Mouse (Mus musculus): ENCODE measurements at regions not wholly inside any gene's neighbourhood (a gene's known extent, or its start where the extent isn't known, plus 50 kb on each side); places are given as distances from the start of the nearest gene placed in this dataset.
"Not testable (repeated sequence)": the region's sequence is repeated elsewhere in the genome, so short reads cannot be mapped to it uniquely, and the experiment has no call there.

GRCm38 (mm10) chr7:116679195-116679594 is 175.0 kb downstream of the Nucb2 start:
- no peak for DNase-seq (ENCODE audit: extremely low read depth, low read depth, low spot score)

- no peak for DNase-seq (ENCODE audit: extremely low read depth, low read depth, low spot score)
Measured at GRCm38 (mm10) chr7:116680523-116680922, 176.4 kb downstream of the Nucb2 start.

GRCm38 (mm10) chr7:116681268-116681667 is 177.1 kb downstream of the Nucb2 start:
- no peak for DNase-seq (ENCODE audit: extremely low read depth, low read depth, low spot score)

- DNase-seq (ENCODE audit: extremely low read depth, low read depth, low spot score): no peak
Measured at GRCm38 (mm10) chr7:116700409-116700808, 196.2 kb downstream of the Nucb2 start.

- DNase-seq (ENCODE audit: extremely low read depth, low read depth, low spot score): no peak
Measured at GRCm38 (mm10) chr7:116701466-116702342, 197.5 kb downstream of the Nucb2 start.

GRCm38 (mm10) chr7:116702596-116702995 is 198.4 kb downstream of the Nucb2 start:
- no peak for DNase-seq (ENCODE audit: extremely low read depth, low read depth, low spot score)

- DNase-seq (ENCODE audit: extremely low read depth, low read depth, low spot score): no peak
Measured at GRCm38 (mm10) chr7:116711541-116711940, 207.4 kb downstream of the Nucb2 start.

GRCm38 (mm10) chr7:116713200-116713599 is 209.0 kb downstream of the Nucb2 start:
- no peak for DNase-seq (ENCODE audit: extremely low read depth, low read depth, low spot score)

- DNase-seq (ENCODE audit: extremely low read depth, low read depth, low spot score): no peak
Measured at GRCm38 (mm10) chr7:116715234-116716046, 211.3 kb downstream of the Nucb2 start.

- no peak for DNase-seq (ENCODE audit: extremely low read depth, low read depth, low spot score)
Measured at GRCm38 (mm10) chr7:116728379-116728778, 224.2 kb downstream of the Nucb2 start.

GRCm38 (mm10) chr7:116729795-116730194 is 225.6 kb downstream of the Nucb2 start:
- no peak for DNase-seq (ENCODE audit: extremely low read depth, low read depth, low spot score)

GRCm38 (mm10) chr7:116735676-116736075 is 231.5 kb downstream of the Nucb2 start:
- no peak for DNase-seq (ENCODE audit: extremely low read depth, low read depth, low spot score)

- DNase-seq (ENCODE audit: extremely low read depth, low read depth, low spot score): no peak
Measured at GRCm38 (mm10) chr7:116736333-116736732, 232.2 kb downstream of the Nucb2 start.

GRCm38 (mm10) chr7:116738009-116738408 is 233.8 kb downstream of the Nucb2 start:
- no peak for DNase-seq (ENCODE audit: extremely low read depth, low read depth, low spot score)

GRCm38 (mm10) chr7:116754556-116754955 is 250.4 kb downstream of the Nucb2 start:
- no peak for DNase-seq (ENCODE audit: extremely low read depth, low read depth, low spot score)

- DNase-seq (ENCODE audit: extremely low read depth, low read depth, low spot score): not testable (repeated sequence)
Measured at GRCm38 (mm10) chr7:116792181-116792580, 288.0 kb downstream of the Nucb2 start.

- DNase-seq (ENCODE audit: extremely low read depth, low read depth, low spot score): no peak
Measured at GRCm38 (mm10) chr7:116808475-116808874, 304.3 kb downstream of the Nucb2 start.

- DNase-seq (ENCODE audit: extremely low read depth, low read depth, low spot score): no peak
Measured at GRCm38 (mm10) chr7:116816494-116816893, 312.3 kb downstream of the Nucb2 start.

GRCm38 (mm10) chr7:116817991-116818390 is 313.8 kb downstream of the Nucb2 start:
- DNase-seq (ENCODE audit: extremely low read depth, low read depth, low spot score): no peak

- no peak for DNase-seq (ENCODE audit: extremely low read depth, low read depth, low spot score)
Measured at GRCm38 (mm10) chr7:116820613-116821012, 316.4 kb downstream of the Nucb2 start.

GRCm38 (mm10) chr7:116842894-116843293 is 338.7 kb downstream of the Nucb2 start:
- DNase-seq (ENCODE audit: extremely low read depth, low read depth, low spot score): no peak

All from fat pad, adult 2 months (tissue).